Mouse (Mus musculus): ENCODE measurements at regions not wholly inside any gene's neighbourhood (a gene's known extent, or its start where the extent isn't known, plus 50 kb on each side); places are given as distances from the start of the nearest gene placed in this dataset.
A peak's percentile ranks its signal among the peaks of the same experiment; 100 is the strongest.

DNA sequence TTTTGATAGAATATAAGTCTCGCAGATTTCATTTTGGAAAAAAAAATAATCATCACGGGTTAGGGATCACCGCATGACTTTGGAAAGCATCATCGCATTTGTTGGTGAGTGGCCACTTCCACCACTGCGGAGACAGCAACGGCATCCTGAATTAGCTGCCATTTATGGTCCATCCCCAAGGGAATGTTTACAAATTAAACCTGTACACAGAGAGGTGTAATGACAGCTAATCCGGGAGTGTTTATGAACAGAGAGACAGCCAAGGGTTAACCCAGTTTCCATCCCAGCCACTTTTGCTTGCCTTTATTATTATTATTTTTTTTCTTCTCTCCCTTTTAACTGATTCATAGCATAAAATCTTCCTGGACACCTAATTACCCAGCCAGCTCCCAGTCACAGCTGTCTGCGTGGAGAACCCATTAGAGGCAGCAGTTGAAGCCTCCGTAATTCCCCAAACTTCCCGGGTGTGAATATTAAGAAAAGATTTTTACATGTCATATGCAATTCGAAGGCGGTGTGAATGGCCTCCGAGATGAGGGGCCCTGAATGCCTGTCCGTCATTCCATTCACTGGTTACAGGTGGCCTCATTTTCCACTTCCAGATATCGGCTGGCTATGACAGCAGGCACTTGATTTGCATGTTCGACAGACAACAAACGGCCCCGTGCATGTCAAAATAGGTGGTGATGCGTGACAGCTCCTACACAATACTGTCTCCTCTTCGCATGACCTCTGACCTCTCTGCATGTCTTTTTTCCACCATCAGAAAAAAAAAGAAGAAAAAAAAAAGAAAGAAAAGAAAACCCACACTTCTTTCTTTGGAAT, 323.7 kb upstream of the Adamts16 start (continued):
- peak; percentile 94 for TF ChIP-seq BHLHE40 (IDR thresholded peaks at IDR 0.05; ENCODE audit: low read depth, low read length)
- TF ChIP-seq IRF4 (IDR thresholded peaks at IDR 0.05; ENCODE audit: low read depth, low read length): peak; percentile 88
- 0 out of 2 replicates have a peak, but pooled peaks have one; percentile 55 for TF ChIP-seq TBP (conservative IDR thresholded peaks at IDR 0.05; ENCODE audit: low read depth, low read length)
- no peak for TF ChIP-seq SMC3 (IDR thresholded peaks at IDR 0.05; ENCODE audit: low read depth, low read length)
- TF ChIP-seq KAT2A (IDR thresholded peaks at IDR 0.05; ENCODE audit: insufficient replicate concordance, low read length): no peak
- TF ChIP-seq USF1 (IDR thresholded peaks at IDR 0.05; ENCODE audit: low read depth, low read length): no peak
- peak; percentile 76; the same call in 1 of the 2 replicates for TF ChIP-seq MEF2A (IDR thresholded peaks at IDR 0.05; ENCODE audit: borderline replicate concordance, low read depth, low read length)
- peak; percentile 87 for TF ChIP-seq EP300 (IDR thresholded peaks at IDR 0.05; ENCODE audit: low read length)
- peak; percentile 96 for TF ChIP-seq ZNF384 (IDR thresholded peaks at IDR 0.05; ENCODE audit: low read depth, low read length)
- peak; percentile 58; the same call in 1 of the 2 replicates for TF ChIP-seq MYC (IDR thresholded peaks at IDR 0.05; ENCODE audit: low read depth, low read length)
- TF ChIP-seq MAX (IDR thresholded peaks at IDR 0.05; ENCODE audit: low read length): peak; percentile 83
- peak; percentile 96 for TF ChIP-seq ETS1 (conservative IDR thresholded peaks at IDR 0.05; ENCODE audit: low read depth, low read length)
- 0 out of 2 replicates have a peak, but pooled peaks have one; percentile 58 for TF ChIP-seq CHD2 (IDR thresholded peaks at IDR 0.05; ENCODE audit: low read length)

DNA sequence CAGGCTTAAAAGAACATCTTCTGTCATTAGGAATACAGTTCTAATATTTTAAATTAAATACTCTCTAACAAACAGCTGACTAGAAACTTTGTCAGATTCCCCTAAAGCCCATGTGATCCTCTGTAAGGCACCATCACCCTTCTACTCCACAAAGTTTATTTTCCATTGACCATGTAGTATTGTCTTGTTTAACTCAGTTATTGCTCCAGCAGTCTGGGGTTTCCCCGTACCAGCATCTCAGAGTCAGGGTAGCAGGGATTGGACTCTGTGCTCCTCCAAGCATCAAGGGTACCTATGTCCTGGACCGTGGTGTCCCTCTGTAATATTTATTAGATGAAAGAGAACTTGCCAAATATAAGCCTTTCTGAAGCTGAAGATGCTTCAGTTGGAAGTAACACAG, 322.4 kb upstream of the Adamts16 start:
- H3K4me3 ChIP-seq (replicated peaks in 1 of 3; ENCODE audit: low read depth in 2 of 3, low read length in 2 of 3, poor library complexity in 1 of 3): no peak overlapping the region
- no peaks in the 10 kb centered on the region for H3K27me3 ChIP-seq (replicated peaks)
- no peak overlapping the region for H3K9ac ChIP-seq (ENCODE audit: insufficient read depth, low read depth)
- no peak for TF ChIP-seq MAX (IDR thresholded peaks at IDR 0.05; ENCODE audit: low read length)
- TF ChIP-seq JUND (conservative IDR thresholded peaks at IDR 0.05; ENCODE audit: low read depth, low read length): no peak
- peak; percentile 47 for TF ChIP-seq BHLHE40 (IDR thresholded peaks at IDR 0.05; ENCODE audit: low read depth, low read length)
- TF ChIP-seq MAFK (IDR thresholded peaks at IDR 0.05; ENCODE audit: insufficient replicate concordance, low read length): no peak
- peak; percentile 45; the same call in 1 of the 2 replicates for TF ChIP-seq EP300 (IDR thresholded peaks at IDR 0.05; ENCODE audit: low read length)
- TF ChIP-seq JUN (IDR thresholded peaks at IDR 0.05; ENCODE audit: insufficient read depth, low read depth, low read length): no peak
- no peak for TF ChIP-seq CHD2 (IDR thresholded peaks at IDR 0.05; ENCODE audit: low read length)
- peak; percentile 57 for TF ChIP-seq ETS1 (conservative IDR thresholded peaks at IDR 0.05; ENCODE audit: low read depth, low read length)
- TF ChIP-seq UBTF (IDR thresholded peaks at IDR 0.05; ENCODE audit: low read depth, low read length): no peak
- TF ChIP-seq TBP (conservative IDR thresholded peaks at IDR 0.05; ENCODE audit: low read depth, low read length): no peak
- TF ChIP-seq RAD21 (IDR thresholded peaks at IDR 0.05; ENCODE audit: low read depth, low read length): no peak
- TF ChIP-seq MEF2A (IDR thresholded peaks at IDR 0.05; ENCODE audit: borderline replicate concordance, low read depth, low read length): no peak; the same call in 1 of the 2 replicates
- no peak for TF ChIP-seq SIN3A (IDR thresholded peaks at IDR 0.05; ENCODE audit: low read length)
- no peak for TF ChIP-seq CHD1 (IDR thresholded peaks at IDR 0.05; ENCODE audit: low read depth, low read length)
- TF ChIP-seq IRF4 (IDR thresholded peaks at IDR 0.05; ENCODE audit: low read depth, low read length): no peak
- TF ChIP-seq GABPA (IDR thresholded peaks at IDR 0.05; ENCODE audit: insufficient replicate concordance, low read depth, low read length): no peak
- no peak for TF ChIP-seq NRF1 (IDR thresholded peaks at IDR 0.05; ENCODE audit: low read depth, low read length)
- no peak for TF ChIP-seq ZC3H11A (IDR thresholded peaks at IDR 0.05; ENCODE audit: low read depth, low read length)
- no peak for TF ChIP-seq KAT2A (IDR thresholded peaks at IDR 0.05; ENCODE audit: insufficient replicate concordance, low read length)
- no peak for TF ChIP-seq CTCF (conservative IDR thresholded peaks at IDR 0.05 in 1 of 2, IDR thresholded peaks at IDR 0.05 in 1 of 2; ENCODE audit: low read depth in 2 of 2, low read length in 2 of 2)
- TF ChIP-seq USF2 (conservative IDR thresholded peaks at IDR 0.05; ENCODE audit: low read depth, low read length): 0 out of 2 replicates have a peak, but pooled peaks have one; percentile 7
- TF ChIP-seq ELF1 (IDR thresholded peaks at IDR 0.05; ENCODE audit: low read depth, low read length): no peak
- no peak for TF ChIP-seq MAZ (IDR thresholded peaks at IDR 0.05; ENCODE audit: low read depth, low read length)
- TF ChIP-seq MXI1 (IDR thresholded peaks at IDR 0.05; ENCODE audit: low read depth, low read length): no peak
- TF ChIP-seq TCF12 (IDR thresholded peaks at IDR 0.05; ENCODE audit: low read depth, low read length): no peak
- peak overlapping the region; percentile 8; the same call in 1 of the 2 replicates for H3K4me2 ChIP-seq (ENCODE audit: insufficient read depth, low read depth, poor library complexity, severe bottlenecking)
- no peaks in the 10 kb centered on the region for H3K79me2 ChIP-seq (replicated peaks; ENCODE audit: control insufficient read depth, extremely low read depth, insufficient read depth, poor library complexity, severe bottlenecking)
- dilution Hi-C loops (cut with MboI; ENCODE audit: extremely low pct_ligation_motif_present, extremely low pct_unique_long_range_greater_than_20kb, low sequenced_read_pairs) (no loop called here), in situ Hi-C loops (cut with MboI; ENCODE audit: low pct_ligation_motif_present, low pct_unique_long_range_greater_than_20kb, low sequenced_read_pairs) (no loop called here)
- H3K4me1 ChIP-seq (ENCODE audit: control insufficient read depth in 1 of 2, insufficient read depth in 2 of 2): peaks cover 16 to 58% of the 10 kb centered on the region in 2 experiments
- DNase-seq (ENCODE audit: extremely low read depth): peak; percentile 58
- H3K9me3 ChIP-seq (replicated peaks; ENCODE audit: low read length): no peaks in the 10 kb centered on the region
- H3K27ac ChIP-seq (ENCODE audit: insufficient read depth, low read depth): peak overlapping the region; percentile 63
- no peaks in the 10 kb centered on the region for H3K36me3 ChIP-seq (replicated peaks in 1 of 2; ENCODE audit: control insufficient read depth in 1 of 2, insufficient read depth in 1 of 2, low read length in 1 of 2)

Data from CH12.LX (cell line).